Mouse (Mus musculus): ENCODE measurements around the gene Arhgap22. TPM values are rescaled to one million over a fixed set of nuclear protein-coding genes. Genes with fewer than 3 reads are reported as not detected.

The Arhgap22 gene
- 0.79 TPM for polyA plus RNA-seq (2014; fragmentation: Illumina TruSeq; extraction: RNeasy Lipid Tissue Mini Kit (QIAGEN cat#74804); ENCODE audit: low read depth, low replicate concordance)

DNA sequence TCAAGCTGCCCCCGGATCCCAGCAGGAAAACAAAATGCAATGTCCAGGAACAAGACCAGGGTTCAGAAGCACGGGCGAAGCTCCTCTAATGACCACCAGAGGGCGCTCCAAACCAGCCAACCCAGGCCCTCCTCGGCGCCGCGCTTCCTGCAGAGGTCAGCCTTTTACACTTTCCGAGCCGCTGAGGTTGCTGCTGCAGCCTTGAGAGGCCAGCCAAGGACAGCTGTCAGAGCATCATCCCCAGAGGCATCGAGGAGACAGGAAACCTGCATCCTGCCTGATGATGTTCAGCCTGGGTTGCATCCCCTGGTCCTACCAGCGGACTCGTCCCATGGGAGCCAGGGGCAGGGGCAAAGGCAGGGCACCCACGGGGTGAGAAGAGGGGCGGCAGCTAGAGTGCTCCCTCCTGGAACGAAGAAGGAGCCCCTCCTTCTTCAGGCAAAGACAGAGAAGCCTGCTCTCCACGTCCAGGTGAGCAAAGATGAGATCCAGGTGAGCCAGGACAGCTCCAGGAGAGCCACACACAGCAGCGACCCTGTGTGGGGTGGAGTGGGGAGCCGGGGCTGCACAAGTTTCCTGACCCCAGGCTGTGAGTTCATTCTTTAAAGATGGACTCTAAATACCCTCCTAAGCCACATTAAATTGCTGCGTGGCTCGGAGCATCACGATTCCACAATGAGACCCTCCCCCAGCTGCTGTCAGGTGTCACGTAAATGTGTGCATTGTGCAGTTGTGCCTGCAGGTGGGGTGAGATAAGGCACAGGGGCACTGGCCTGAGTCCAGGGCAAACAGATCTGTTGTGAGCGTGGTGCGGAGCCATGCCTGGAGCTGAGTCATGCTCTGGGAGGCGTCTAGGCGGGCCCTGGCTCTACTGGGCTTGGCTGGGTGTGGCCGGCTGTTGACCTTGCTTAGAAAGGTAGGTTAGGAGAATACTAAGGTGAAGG is at the start of gene Arhgap22:
Gene Arhgap22, plus strand, starts transcription at position 204 of the 944 bp plus-strand sequence.

GRCm38 (mm10) chr14:33185068-33185800 is 28.6 kb upstream of the Arhgap22 start, which contains the start of gene Wdfy4:
Wdfy4 (minus strand) TSS chr14:33185508.

Other genes starting within 250 kb of the Arhgap22 start
- 0.79 TPM for gene Lrrc18, start 222.6 kb upstream of the Arhgap22 start, polyA plus RNA-seq (2014; fragmentation: Illumina TruSeq; extraction: RNeasy Lipid Tissue Mini Kit (QIAGEN cat#74804); ENCODE audit: low read depth, low replicate concordance)
- gene Wdfy4, start 28.5 kb upstream of the Arhgap22 start, polyA plus RNA-seq (2014; fragmentation: Illumina TruSeq; extraction: RNeasy Lipid Tissue Mini Kit (QIAGEN cat#74804); ENCODE audit: low read depth, low replicate concordance) = 0.47 TPM
- gene Mapk8, start 233.1 kb downstream of the Arhgap22 start, polyA plus RNA-seq (2014; fragmentation: Illumina TruSeq; extraction: RNeasy Lipid Tissue Mini Kit (QIAGEN cat#74804); ENCODE audit: low read depth, low replicate concordance) = 79.2 TPM

Measured in sigmoid colon, adult 10 weeks (tissue).